Mouse (Mus musculus): ENCODE data around the gene 9130019O22Rik. TPM values are rescaled to one million over a fixed set of nuclear protein-coding genes. Genes with fewer than 3 reads are reported as not detected.
A peak's percentile ranks its signal among the peaks of the same experiment; 100 is the strongest.
"Not testable (repeated sequence)": the region's sequence is repeated elsewhere in the genome, so short reads cannot be mapped to it uniquely, and the experiment has no call there.

Gene 9130019O22Rik
- polyA plus RNA-seq, 1 experiment from 2014 or later, result 3.9 TPM

DNA sequence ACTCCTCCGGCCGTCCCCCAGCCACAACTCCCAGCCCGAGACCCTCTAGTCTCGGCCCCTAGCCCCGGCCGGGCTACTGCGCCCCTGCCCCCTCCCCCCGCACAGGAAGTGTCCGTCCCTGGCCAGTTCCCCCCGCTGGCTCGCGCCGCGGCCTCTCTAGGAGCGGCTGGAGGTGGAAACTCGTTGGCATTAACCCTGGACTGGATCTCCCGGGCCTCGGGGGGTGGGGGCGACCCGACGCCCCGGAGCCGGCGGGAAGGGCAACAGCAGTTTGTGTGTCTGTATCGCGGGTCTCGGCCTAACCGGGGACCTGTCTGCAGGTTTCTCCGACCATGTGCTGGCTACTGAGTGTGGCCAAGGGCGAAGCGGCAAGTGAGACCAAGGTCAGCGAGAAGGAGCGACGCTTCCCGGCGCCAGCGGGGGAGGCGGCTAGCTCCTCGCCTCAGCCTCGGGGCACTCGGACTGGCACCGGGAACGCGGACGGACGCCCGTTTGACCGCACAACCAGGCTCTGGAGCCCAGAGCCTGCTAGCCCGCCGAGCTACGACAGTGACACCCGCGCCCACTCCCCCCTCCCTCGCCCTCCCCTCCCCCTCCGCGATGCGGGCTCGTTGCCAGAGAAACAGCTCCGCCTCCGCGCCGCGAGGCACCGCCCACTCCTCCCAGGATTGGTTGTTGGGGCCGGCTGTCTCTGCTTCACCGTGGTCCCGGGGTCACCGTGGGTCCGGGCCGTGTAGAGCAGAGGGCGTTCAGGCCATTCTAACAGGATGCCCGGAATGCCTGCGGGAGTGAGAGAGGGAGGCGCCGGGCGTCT, 41.2 kb downstream of the 9130019O22Rik start, which contains the start of gene Zfp768:
Gene Zfp768 (minus strand): TSS at position 78 of the 814 bp plus-strand sequence.
- Histone ChIP-seq H3K4me2 (ENCODE audit: low read length) (peak within 1 kb of the TSS; percentile 73), H3K27ac (ENCODE audit: low read depth, low read length) (peak within 1 kb of the TSS; percentile 98), H3K9me3 (ENCODE audit: control insufficient read depth, low read length) (no peaks in the 10 kb centered on the region), H3K4me1 (ENCODE audit: control insufficient read depth, insufficient read depth, low read depth, low read length) (peaks cover 20% of the 10 kb centered on the region), H3K9ac (ENCODE audit: low read depth, low read length) (peak within 1 kb of the TSS; percentile 97), H3K36me3 (ENCODE audit: control insufficient read depth, insufficient read depth, low read length) (peaks cover 11% of the 10 kb centered on the region), H3K4me3 (ENCODE audit: low read length) (peak within 1 kb of the TSS; percentile 95), H3K27me3 (replicated peaks; ENCODE audit: control insufficient read depth, insufficient read depth, low read length) (no peaks in the 10 kb centered on the region)
- WGBS, result under 1% methylated on average over 73 of the region's 76 CpGs
- peak; percentile 90 for ATAC-seq

DNA sequence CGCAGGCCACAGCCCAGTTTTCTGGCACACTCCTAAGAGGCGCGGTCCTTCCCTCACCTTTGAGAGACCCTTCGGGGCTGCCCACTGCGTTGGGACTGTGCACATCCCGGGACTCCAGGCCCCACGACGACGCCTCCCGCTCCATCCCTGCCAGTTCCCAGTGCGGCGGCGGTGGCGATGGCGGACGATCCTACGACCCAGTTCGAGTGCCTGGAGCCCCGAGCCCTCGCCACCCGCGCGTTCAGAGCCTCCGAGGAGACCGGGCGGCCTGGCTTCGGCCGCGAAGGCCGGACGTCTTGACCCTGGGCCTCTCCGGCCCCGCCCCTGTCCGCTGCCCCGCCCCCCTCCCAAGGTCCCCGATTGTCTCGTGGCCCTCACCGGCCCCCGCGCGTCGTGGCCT, 41.9 kb downstream of the 9130019O22Rik start:
- ATAC-seq, result peak; percentile 46
- H3K36me3 ChIP-seq (ENCODE audit: control insufficient read depth, insufficient read depth, low read length), result peaks cover 11% of the 10 kb centered on the region
- peak overlapping the region; percentile 97 for H3K9ac ChIP-seq (ENCODE audit: low read depth, low read length)
- peak overlapping the region; percentile 98 for H3K27ac ChIP-seq (ENCODE audit: low read depth, low read length)
- no peaks in the 10 kb centered on the region for H3K9me3 ChIP-seq (ENCODE audit: control insufficient read depth, low read length)
- H3K4me3 ChIP-seq (ENCODE audit: low read length), result peak overlapping the region; percentile 95
- peaks cover 20% of the 10 kb centered on the region for H3K4me1 ChIP-seq (ENCODE audit: control insufficient read depth, insufficient read depth, low read depth, low read length)
- H3K4me2 ChIP-seq (ENCODE audit: low read length), result peak overlapping the region; percentile 73
- WGBS, result under 1% methylated on average over 31 of the region's 42 CpGs
- H3K27me3 ChIP-seq (replicated peaks; ENCODE audit: control insufficient read depth, insufficient read depth, low read length), result no peaks in the 10 kb centered on the region

DNA sequence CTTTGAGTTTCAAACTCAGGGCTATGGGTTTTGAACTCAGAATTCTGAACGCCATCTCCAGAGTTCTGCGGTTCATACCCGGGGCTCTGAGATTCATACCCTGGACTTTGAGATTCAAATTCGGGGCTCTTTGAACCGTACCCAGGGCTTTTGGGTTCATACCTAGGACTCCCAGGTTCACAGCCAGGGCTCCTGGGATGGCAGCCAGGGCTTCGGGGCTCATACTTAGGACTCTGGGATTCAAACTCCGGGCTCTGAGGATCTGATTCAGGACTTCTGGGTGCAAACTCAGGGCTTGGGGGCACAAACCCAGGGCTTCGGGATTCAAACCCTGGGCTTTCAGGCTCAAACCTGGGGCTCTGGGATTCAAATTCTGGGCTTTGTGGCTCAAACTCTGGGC, 42.6 kb downstream of the 9130019O22Rik start:
- no peak for ATAC-seq
- H3K27ac ChIP-seq (ENCODE audit: low read depth, low read length), result no peak overlapping the region
- peak overlapping the region; percentile 95 for H3K4me3 ChIP-seq (ENCODE audit: low read length)

DNA sequence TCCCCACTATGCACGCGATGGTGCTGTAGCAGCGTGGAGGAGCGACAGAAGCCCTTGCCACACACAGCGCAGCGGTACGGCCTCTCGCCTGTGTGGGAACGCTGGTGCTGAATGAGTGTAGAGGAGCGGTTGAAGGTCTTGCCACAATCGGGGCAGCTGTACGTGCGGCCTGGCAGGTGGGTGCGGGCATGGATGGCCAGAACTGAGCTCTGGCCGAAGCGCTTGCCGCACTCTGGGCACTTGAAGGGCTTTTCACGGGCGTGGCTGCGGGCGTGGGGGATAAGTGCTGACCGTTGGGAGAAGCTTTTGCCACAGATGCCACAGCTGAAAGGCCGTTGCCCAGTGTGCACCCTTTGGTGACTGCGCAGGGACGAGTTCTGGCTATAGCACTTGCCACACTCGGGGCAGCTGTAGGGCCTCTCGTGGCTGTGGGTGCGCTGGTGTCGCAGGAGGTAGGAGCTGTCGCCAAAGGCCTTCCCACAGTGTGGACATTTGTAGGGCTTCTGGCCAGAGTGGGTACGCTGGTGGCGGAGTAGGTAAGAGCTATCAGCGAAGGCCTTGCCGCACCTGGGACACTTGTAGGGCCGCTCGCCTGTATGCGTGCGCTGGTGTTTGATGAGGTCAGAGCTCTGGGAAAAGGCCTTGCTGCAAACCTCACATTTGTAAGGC, 43.5 kb downstream of the 9130019O22Rik start:
- no peak overlapping the region for H3K27ac ChIP-seq (ENCODE audit: low read depth, low read length)
- peaks cover 11% of the 10 kb centered on the region for H3K36me3 ChIP-seq (ENCODE audit: control insufficient read depth, insufficient read depth, low read length)
- 93% methylated on average over 38 of the region's 38 CpGs for WGBS
- H3K4me3 ChIP-seq (ENCODE audit: low read length), result no peak overlapping the region
- H3K4me1 ChIP-seq (ENCODE audit: control insufficient read depth, insufficient read depth, low read depth, low read length), result peaks cover 20% of the 10 kb centered on the region
- H3K4me2 ChIP-seq (ENCODE audit: low read length), result no peak overlapping the region
- H3K9ac ChIP-seq (ENCODE audit: low read depth, low read length), result no peak overlapping the region
- ATAC-seq, result no peak
- H3K27me3 ChIP-seq (replicated peaks; ENCODE audit: control insufficient read depth, insufficient read depth, low read length), result no peaks in the 10 kb centered on the region
- H3K9me3 ChIP-seq (ENCODE audit: control insufficient read depth, low read length), result no peaks in the 10 kb centered on the region

More for the DNA sequence above, 42.6 kb downstream of the 9130019O22Rik start:
- Histone ChIP-seq H3K9me3 (ENCODE audit: control insufficient read depth, low read length) (no peaks in the 10 kb centered on the region), H3K9ac (ENCODE audit: low read depth, low read length) (peak overlapping the region; percentile 97; the same call in 1 of the 2 replicates), H3K4me2 (ENCODE audit: low read length) (peak overlapping the region; percentile 73), H3K4me1 (ENCODE audit: control insufficient read depth, insufficient read depth, low read depth, low read length) (peaks cover 20% of the 10 kb centered on the region), H3K27me3 (replicated peaks; ENCODE audit: control insufficient read depth, insufficient read depth, low read length) (no peaks in the 10 kb centered on the region), H3K36me3 (ENCODE audit: control insufficient read depth, insufficient read depth, low read length) (peaks cover 11% of the 10 kb centered on the region)
- 89% methylated on average over 8 of the region's 8 CpGs for WGBS

DNA sequence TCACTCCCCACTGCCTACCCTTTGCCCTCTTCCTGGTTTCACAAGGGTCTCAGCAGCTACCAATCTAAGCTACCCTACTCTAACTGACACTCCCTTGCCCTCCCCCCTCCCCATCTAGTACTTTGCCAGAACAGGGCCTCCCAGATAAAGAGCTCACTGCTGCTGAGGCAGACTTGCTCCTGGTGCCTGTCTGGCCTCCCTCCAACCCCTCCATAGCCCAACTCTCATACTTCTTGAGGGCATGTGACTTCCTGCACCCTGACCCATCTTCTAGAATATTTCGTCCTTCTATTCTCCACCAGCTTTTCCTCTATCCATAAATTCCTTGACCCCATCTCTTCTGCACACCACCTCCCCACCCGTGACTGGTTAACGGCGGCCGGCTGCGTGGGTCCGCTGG, 44.1 kb downstream of the 9130019O22Rik start:
- Histone ChIP-seq H3K27ac (ENCODE audit: low read depth, low read length) (no peak overlapping the region), H3K4me2 (ENCODE audit: low read length) (no peak overlapping the region), H3K4me1 (ENCODE audit: control insufficient read depth, insufficient read depth, low read depth, low read length) (peaks cover 20% of the 10 kb centered on the region), H3K36me3 (ENCODE audit: control insufficient read depth, insufficient read depth, low read length) (peaks cover 11% of the 10 kb centered on the region), H3K4me3 (ENCODE audit: low read length) (no peak overlapping the region), H3K9me3 (ENCODE audit: control insufficient read depth, low read length) (no peaks in the 10 kb centered on the region), H3K27me3 (replicated peaks; ENCODE audit: control insufficient read depth, insufficient read depth, low read length) (no peaks in the 10 kb centered on the region), H3K9ac (ENCODE audit: low read depth, low read length) (no peak overlapping the region)
- WGBS, result 91% methylated on average over 7 of the region's 7 CpGs
- no peak for ATAC-seq

DNA sequence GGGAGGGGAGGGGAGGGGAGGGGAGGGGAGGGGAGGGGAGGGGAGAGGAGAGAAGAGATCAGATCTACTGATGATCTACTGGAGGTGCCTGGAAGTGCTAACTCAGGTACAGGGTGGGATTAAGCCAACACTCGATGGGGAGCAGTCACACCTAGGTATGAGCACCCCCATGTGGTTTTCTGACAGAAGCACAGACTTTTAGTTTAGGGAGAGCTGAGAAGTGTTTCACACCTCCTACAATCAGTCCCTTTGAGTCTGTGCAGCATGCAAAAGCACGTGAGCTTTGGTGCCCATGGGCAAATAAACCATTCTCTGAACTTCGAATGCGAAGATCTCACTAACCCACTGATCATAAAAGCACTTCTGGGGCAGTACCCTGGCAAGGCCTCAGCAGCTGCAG, 44.6 kb downstream of the 9130019O22Rik start:
- no peak for ATAC-seq
- Histone ChIP-seq H3K27ac (ENCODE audit: low read depth, low read length) (no peak overlapping the region), H3K4me3 (ENCODE audit: low read length) (no peak overlapping the region), H3K4me2 (ENCODE audit: low read length) (no peak overlapping the region), H3K9ac (ENCODE audit: low read depth, low read length) (no peak overlapping the region), H3K9me3 (ENCODE audit: control insufficient read depth, low read length) (no peaks in the 10 kb centered on the region), H3K36me3 (ENCODE audit: control insufficient read depth, insufficient read depth, low read length) (peaks cover 11% of the 10 kb centered on the region), H3K27me3 (replicated peaks; ENCODE audit: control insufficient read depth, insufficient read depth, low read length) (no peaks in the 10 kb centered on the region), H3K4me1 (ENCODE audit: control insufficient read depth, insufficient read depth, low read depth, low read length) (peaks cover 20% of the 10 kb centered on the region)
- 67% methylated on average over 4 of the region's 4 CpGs for WGBS

DNA sequence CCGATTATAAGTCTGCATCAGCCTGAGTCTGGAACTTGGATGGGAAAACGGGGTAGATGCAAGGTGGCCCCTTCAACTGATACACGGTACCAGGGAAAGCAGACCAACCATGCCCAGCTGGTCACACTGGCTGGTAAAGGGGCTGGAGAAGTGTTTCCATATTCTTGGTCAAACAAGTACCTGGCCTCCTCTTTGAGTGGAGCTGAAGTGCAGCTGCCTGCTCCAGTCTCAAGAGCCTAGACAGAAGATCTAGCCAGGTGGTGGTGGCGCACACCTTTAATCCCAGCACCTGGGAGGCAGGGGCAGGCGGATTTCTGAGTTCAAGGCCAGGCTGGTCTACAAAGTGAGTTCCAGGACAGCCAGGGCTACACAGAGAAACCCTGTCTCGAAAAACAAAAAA, 45.1 kb downstream of the 9130019O22Rik start:
- not testable (repeated sequence) for H3K27ac ChIP-seq (ENCODE audit: low read depth, low read length); H3K9ac ChIP-seq (ENCODE audit: low read depth, low read length); H3K27me3 ChIP-seq (replicated peaks; ENCODE audit: control insufficient read depth, insufficient read depth, low read length); ATAC-seq; H3K9me3 ChIP-seq (ENCODE audit: control insufficient read depth, low read length); H3K4me3 ChIP-seq (ENCODE audit: low read length); H3K4me2 ChIP-seq (ENCODE audit: low read length)
- 91% methylated on average over 6 of the region's 6 CpGs for WGBS
- H3K4me1 ChIP-seq (ENCODE audit: control insufficient read depth, insufficient read depth, low read depth, low read length), result peaks cover 17% of the 10 kb centered on the region
- peaks cover 11% of the 10 kb centered on the region for H3K36me3 ChIP-seq (ENCODE audit: control insufficient read depth, insufficient read depth, low read length)

DNA sequence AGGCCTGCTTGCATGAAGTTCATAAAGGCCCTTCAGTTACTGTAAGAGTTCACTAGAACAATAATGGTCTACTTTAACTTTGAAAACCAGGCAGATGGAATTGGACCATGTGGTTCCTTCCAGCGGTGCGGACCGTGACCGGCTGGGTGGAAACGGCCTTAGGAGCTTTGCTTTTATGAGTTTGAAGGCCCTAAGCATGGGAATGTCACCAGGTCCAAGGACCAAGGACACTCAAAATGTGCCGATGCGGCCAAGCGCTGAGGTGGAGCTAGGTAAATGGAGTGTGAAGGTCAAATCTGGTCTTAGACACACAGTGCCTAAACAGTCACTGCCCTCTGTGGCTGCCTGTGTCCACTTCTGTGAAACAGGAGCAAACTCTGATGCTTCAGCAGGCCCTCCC, 45.6 kb downstream of the 9130019O22Rik start:
- H3K36me3 ChIP-seq (ENCODE audit: control insufficient read depth, insufficient read depth, low read length), result peaks cover 11% of the 10 kb centered on the region

DNA sequence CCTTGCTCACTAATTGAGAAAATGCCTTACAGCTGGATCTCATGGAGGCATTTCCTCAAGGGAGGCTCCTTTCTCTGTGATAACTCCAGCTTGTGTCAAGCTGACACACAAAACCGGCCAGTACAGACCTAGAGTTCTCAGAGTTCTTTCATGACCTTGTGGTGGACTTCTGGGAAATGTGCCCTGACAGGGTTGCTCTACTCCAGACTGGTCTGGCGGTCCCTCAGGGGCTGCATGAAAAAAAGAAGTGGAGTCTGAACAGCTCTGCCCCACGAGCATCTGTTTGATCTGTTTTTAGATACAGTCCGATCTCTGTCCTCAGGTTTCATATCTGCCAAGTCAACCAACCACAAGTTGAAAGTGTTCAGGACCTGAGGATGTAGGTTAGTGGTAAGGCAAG, 49.3 kb downstream of the 9130019O22Rik start:
- 81% methylated on average over 4 of the region's 4 CpGs for WGBS
- H3K4me1 ChIP-seq (ENCODE audit: control insufficient read depth, insufficient read depth, low read depth, low read length), result no peaks in the 10 kb centered on the region
- no peak for ATAC-seq
- H3K9ac ChIP-seq (ENCODE audit: low read depth, low read length), result no peak overlapping the region
- H3K4me2 ChIP-seq (ENCODE audit: low read length), result no peak overlapping the region
- no peaks in the 10 kb centered on the region for H3K27me3 ChIP-seq (replicated peaks; ENCODE audit: control insufficient read depth, insufficient read depth, low read length)
- no peaks in the 10 kb centered on the region for H3K9me3 ChIP-seq (ENCODE audit: control insufficient read depth, low read length)
- peaks cover 2% of the 10 kb centered on the region; the same call in 1 of the 2 replicates for H3K36me3 ChIP-seq (ENCODE audit: control insufficient read depth, insufficient read depth, low read length)
- H3K4me3 ChIP-seq (ENCODE audit: low read length), result no peak overlapping the region
- no peak overlapping the region for H3K27ac ChIP-seq (ENCODE audit: low read depth, low read length)

More for the DNA sequence above, 45.6 kb downstream of the 9130019O22Rik start:
- Histone ChIP-seq H3K4me3 (ENCODE audit: low read length) (no peak overlapping the region), H3K4me2 (ENCODE audit: low read length) (no peak overlapping the region), H3K27me3 (replicated peaks; ENCODE audit: control insufficient read depth, insufficient read depth, low read length) (no peaks in the 10 kb centered on the region), H3K9ac (ENCODE audit: low read depth, low read length) (no peak overlapping the region), H3K27ac (ENCODE audit: low read depth, low read length) (no peak overlapping the region), H3K4me1 (ENCODE audit: control insufficient read depth, insufficient read depth, low read depth, low read length) (peaks cover 13% of the 10 kb centered on the region), H3K9me3 (ENCODE audit: control insufficient read depth, low read length) (no peaks in the 10 kb centered on the region)
- no peak for ATAC-seq
- 96% methylated on average over 8 of the region's 8 CpGs for WGBS

All from hindbrain, embryonic 16.5 days (tissue).